Mouse (Mus musculus) stomach, postnatal 0 days (tissue): Measurements from ENCODE around the gene Sike1.

Experiments
- CTCF ChIP-seq: IDR thresholded peaks from 2 replicates; pipeline ENCODE4 v1.5.1; 2016; ENCODE audit warnings: antibody characterized with exemption, low read depth, mild to moderate bottlenecking, moderate library complexity
- EP300 ChIP-seq: optimal IDR thresholded peaks from 2 replicates; pipeline ENCODE3; 2016; ENCODE audit warnings: antibody characterized with exemption

- no peak for TF ChIP-seq EP300
- TF ChIP-seq CTCF: no peak
Observed at GRCm38 (mm10) chr3:103020943-103021638, 25.6 kb downstream of the Sike1 start.
